Mouse (Mus musculus): Measurements from ENCODE around the gene Tulp4.

- TF ChIP-seq E2F4 (IDR thresholded peaks at IDR 0.05; ENCODE audit: insufficient read depth) (no peak), CEBPB (IDR thresholded peaks at IDR 0.05; ENCODE audit: insufficient read depth, poor library complexity, severe bottlenecking) (no peak)
These were observed 26.7 kb upstream of the Tulp4 start, which contains the start of the genes Serac1 and Gtf2h5 for GRCm38 (mm10) chr17:6079287-6080122.

Data from myocyte (in vitro differentiated cells).